Comparison of ENCODE assay signal across 32 mouse cellular contexts in the genomic region with DNA sequence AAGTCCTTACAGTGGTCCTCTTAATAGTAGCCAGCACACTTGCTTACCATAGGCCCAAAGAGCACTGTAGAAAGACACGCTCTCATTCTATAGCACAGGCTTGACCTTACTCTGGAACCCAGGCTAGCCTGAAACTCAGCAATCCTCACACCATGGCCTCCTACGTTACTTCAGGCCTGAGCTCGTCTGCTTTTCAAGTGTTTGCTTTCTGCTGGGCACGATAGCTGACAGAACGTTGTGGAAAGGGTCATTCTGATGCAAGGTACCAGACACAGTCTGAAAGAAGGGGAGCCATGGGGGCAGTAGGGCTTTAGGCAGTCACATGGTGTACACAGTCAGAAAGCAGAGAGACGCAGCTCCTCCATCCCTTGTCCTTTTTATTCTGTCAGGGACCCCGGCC.
"Had no signal": no experiment of that assay in that cellular context is flagged by ENCODE, and none has a peak within 500 bp of the region (broad histone marks: within the 10 kb centered on the region; RNA-seq: fewer than 3 reads in every experiment).

No protein-coding gene starts in this region.

- H3K27ac ChIP-seq: heart, embryonic 13.5 days; heart, embryonic 15.5 days; hindbrain, embryonic 10.5 days; hindbrain, embryonic 12.5 days; hindbrain, embryonic 13.5 days; hindbrain, embryonic 14.5 days; hindbrain, embryonic 15.5 days; hindbrain, postnatal 0 days; kidney, embryonic 15.5 days; kidney, postnatal 0 days; layer of hippocampus, adult 2 months; left cerebral cortex, adult 2 months had no signal

- H3K9ac ChIP-seq: heart, embryonic 12.5 days; heart, embryonic 13.5 days; heart, embryonic 15.5 days; hindbrain, embryonic 12.5 days; hindbrain, embryonic 13.5 days; hindbrain, embryonic 14.5 days; hindbrain, embryonic 15.5 days; kidney, embryonic 15.5 days had no signal

- H3K4me1 ChIP-seq: heart, embryonic 12.5 days; heart, embryonic 13.5 days; heart, embryonic 15.5 days; hindbrain, embryonic 10.5 days; hindbrain, embryonic 12.5 days; hindbrain, embryonic 13.5 days; hindbrain, embryonic 15.5 days; kidney, embryonic 15.5 days had no signal

- ATAC-seq: hindbrain, embryonic 16.5 days; hindbrain, postnatal 0 days; inflammation-experienced regulatory T-cells, adult 6 months; intestine, embryonic 16.5 days had no signal

- H3K27me3 ChIP-seq: heart, embryonic 12.5 days; heart, embryonic 13.5 days; heart, embryonic 15.5 days; hindbrain, embryonic 12.5 days; hindbrain, embryonic 13.5 days; hindbrain, embryonic 15.5 days; kidney, embryonic 15.5 days had no signal

- H3K9me3 ChIP-seq: heart, embryonic 12.5 days; heart, embryonic 13.5 days; heart, embryonic 15.5 days; hindbrain, embryonic 10.5 days; hindbrain, embryonic 12.5 days; hindbrain, embryonic 13.5 days; hindbrain, embryonic 15.5 days; kidney, embryonic 15.5 days had no signal

- DNase-seq: heart, postnatal 10 days; heart, postnatal 14 days; heart, postnatal 4 days; kidney, adult 11 months; kidney, adult 18-20 months; kidney, adult 2 months; kidney, adult 8-10 months; kidney, adult 9 months; kidney, postnatal 10 days; kidney, postnatal 14 days; kidney, postnatal 25 days; kidney, postnatal 36 days; kidney, postnatal 4 days; layer of hippocampus, adult 9-11 months; layer of hippocampus, postnatal 36 days had no signal

- H3K4me2 ChIP-seq: heart, embryonic 11.5 days; heart, embryonic 12.5 days; heart, embryonic 13.5 days; heart, embryonic 15.5 days; hindbrain, embryonic 12.5 days; hindbrain, embryonic 13.5 days; hindbrain, embryonic 14.5 days; hindbrain, embryonic 15.5 days; kidney, embryonic 15.5 days had no signal

- H3K4me3 ChIP-seq: heart, embryonic 12.5 days; heart, embryonic 13.5 days; heart, embryonic 15.5 days; hindbrain, embryonic 10.5 days; hindbrain, embryonic 12.5 days; hindbrain, embryonic 13.5 days; hindbrain, embryonic 15.5 days; kidney, embryonic 15.5 days; layer of hippocampus, adult 2 months; left cerebral cortex, adult 2 months had no signal
